Mouse (Mus musculus) left cerebral cortex, postnatal 25 days (tissue): Measurements from ENCODE around the gene Tubgcp2. TPM values are rescaled to one million over a fixed set of nuclear protein-coding genes. Genes with fewer than 3 reads are reported as not detected.

Experiments
- DNase-seq, 2 experiments: peaks; one replicate each; pipeline ENCODE4 v3.0.0; 2022; ENCODE audit warnings: low spot score in 2 of 2, mixed read lengths in 1 of 2
- intact Hi-C: fragments of 180-260 bp; cut with DNase I; formaldehyde crosslinking; loops from one replicate; pipeline ENCODE4 v1.15.1; 2025
- total RNA-seq, 2 experiments: library from RNA; stranded (reverse); gene quantifications; 2 replicates each; pipeline ENCODE4 v1.2.3; 2021

The Tubgcp2 gene
- 10 to 100 TPM; 32.8 to 35.3 TPM for total RNA-seq

GRCm38 (mm10) chr7:140036281-140037170 lies at the start of gene Tubgcp2, which contains the start of gene Zfp511:
Gene Tubgcp2, minus strand, starts transcription at chr7:140036669.
Gene Zfp511, plus strand, starts transcription at chr7:140036391.
- peak; percentile 94 to 96 for DNase-seq
- intact Hi-C loops, result no loop called here

- intact Hi-C loops, result loop anchor here (5.0 kb wide), 1 partner anchor 395 kb away; no protein-coding TSS in a partner anchor
- peak; percentile 92 to 98 for DNase-seq
These were observed 45.8 kb upstream of the Tubgcp2 start, which contains the start of gene Caly for GRCm38 (mm10) chr7:140082242-140082678. Gene Caly, minus strand, starts transcription at chr7:140082548.

GRCm38 (mm10) chr7:140081408-140082241 lies 45.2 kb upstream of the Tubgcp2 start:
- intact Hi-C loops, result loop anchor here (1.0 to 5.0 kb wide), 2 partner anchors 35 to 396 kb away; partner anchors contain the start of gene Echs1
- DNase-seq, result peak; percentile 48 to 63

- peak; percentile 92 to 98 for DNase-seq
- intact Hi-C loops, result loop anchor here (1.0 to 5.0 kb wide), 2 partner anchors 36 to 397 kb away; partner anchors contain the start of gene Echs1
These were observed 44.2 kb upstream of the Tubgcp2 start for GRCm38 (mm10) chr7:140080503-140081156.

- intact Hi-C loops, result loop anchor here (1.0 kb wide), 2 partner anchors 63 to 750 kb away; no protein-coding TSS in a partner anchor
These were observed 42.2 kb upstream of the Tubgcp2 start for GRCm38 (mm10) chr7:140078711-140079110.

GRCm38 (mm10) chr7:140077698-140078097 lies 41.2 kb upstream of the Tubgcp2 start:
- intact Hi-C loops, result loop anchor here (1.0 kb wide), 2 partner anchors 64 to 751 kb away; no protein-coding TSS in a partner anchor
- no peak for DNase-seq

More at GRCm38 (mm10) chr7:140078711-140079110, 42.2 kb upstream of the Tubgcp2 start:
- peak; percentile 64 to 82 for DNase-seq

GRCm38 (mm10) chr7:140070042-140070711 lies 33.7 kb upstream of the Tubgcp2 start:
- DNase-seq, result no peak
- intact Hi-C loops, result no loop called here

- intact Hi-C loops, result no loop called here
- no peak for DNase-seq
These were observed 30.9 kb upstream of the Tubgcp2 start for GRCm38 (mm10) chr7:140067397-140067796.

- intact Hi-C loops, result loop anchor here (2.0 to 5.0 kb wide), 2 partner anchors 94 to 446 kb away; no protein-coding TSS in a partner anchor
These were observed 26.6 kb upstream of the Tubgcp2 start for GRCm38 (mm10) chr7:140063092-140063491.

GRCm38 (mm10) chr7:140062307-140062706 lies 25.8 kb upstream of the Tubgcp2 start:
- intact Hi-C loops, result loop anchor here (2.0 to 5.0 kb wide), 2 partner anchors 94 to 445 kb away; no protein-coding TSS in a partner anchor
- DNase-seq, result no peak

More at GRCm38 (mm10) chr7:140063092-140063491, 26.6 kb upstream of the Tubgcp2 start:
- DNase-seq, result peak; percentile 71 to 82

GRCm38 (mm10) chr7:140061832-140062130 lies 25.3 kb upstream of the Tubgcp2 start:
- no peak for DNase-seq
- intact Hi-C loops, result loop anchor here (2.0 to 5.0 kb wide), 3 partner anchors 93 to 444 kb away; no protein-coding TSS in a partner anchor

GRCm38 (mm10) chr7:140060936-140061831 lies 24.7 kb upstream of the Tubgcp2 start:
- no peak for DNase-seq
- intact Hi-C loops, result loop anchor here (2.0 to 5.0 kb wide), 2 partner anchors 412 to 444 kb away; no protein-coding TSS in a partner anchor

- intact Hi-C loops, result no loop called here
- no peak for DNase-seq
These were observed 23.1 kb upstream of the Tubgcp2 start for GRCm38 (mm10) chr7:140059601-140060000.

- intact Hi-C loops, result no loop called here
- DNase-seq, result no peak
These were observed 22.1 kb upstream of the Tubgcp2 start for GRCm38 (mm10) chr7:140058528-140058927.

GRCm38 (mm10) chr7:140057413-140058407 lies 21.2 kb upstream of the Tubgcp2 start:
- intact Hi-C loops, result no loop called here
- DNase-seq, result no peak

- DNase-seq, result peak in 1 of 2 experiments; percentile 53
These were observed 17.7 kb upstream of the Tubgcp2 start for GRCm38 (mm10) chr7:140054124-140054523.

More at GRCm38 (mm10) chr7:140054124-140054523, 17.7 kb upstream of the Tubgcp2 start:
- intact Hi-C loops, result no loop called here
